Mouse (Mus musculus) adrenal gland, adult 10 weeks (tissue): ENCODE data around the gene Scrn2. TPM values are rescaled to one million over a fixed set of nuclear protein-coding genes. Genes with fewer than 3 reads are reported as not detected.

ENCODE experiments used
- polyA plus RNA-seq: library from polyadenylated mRNA; stranded (reverse); fragments of 350-450 nt; fragmentation: Illumina TruSeq; extraction: RNeasy Lipid Tissue Mini Kit (QIAGEN cat#74804); gene quantifications from one replicate; pipeline ENCODE4 v1.2.3, GENCODE M21; 2014; ENCODE audit warnings: low read depth, low replicate concordance

Scrn2 gene
- polyA plus RNA-seq, result not detected

DNA sequence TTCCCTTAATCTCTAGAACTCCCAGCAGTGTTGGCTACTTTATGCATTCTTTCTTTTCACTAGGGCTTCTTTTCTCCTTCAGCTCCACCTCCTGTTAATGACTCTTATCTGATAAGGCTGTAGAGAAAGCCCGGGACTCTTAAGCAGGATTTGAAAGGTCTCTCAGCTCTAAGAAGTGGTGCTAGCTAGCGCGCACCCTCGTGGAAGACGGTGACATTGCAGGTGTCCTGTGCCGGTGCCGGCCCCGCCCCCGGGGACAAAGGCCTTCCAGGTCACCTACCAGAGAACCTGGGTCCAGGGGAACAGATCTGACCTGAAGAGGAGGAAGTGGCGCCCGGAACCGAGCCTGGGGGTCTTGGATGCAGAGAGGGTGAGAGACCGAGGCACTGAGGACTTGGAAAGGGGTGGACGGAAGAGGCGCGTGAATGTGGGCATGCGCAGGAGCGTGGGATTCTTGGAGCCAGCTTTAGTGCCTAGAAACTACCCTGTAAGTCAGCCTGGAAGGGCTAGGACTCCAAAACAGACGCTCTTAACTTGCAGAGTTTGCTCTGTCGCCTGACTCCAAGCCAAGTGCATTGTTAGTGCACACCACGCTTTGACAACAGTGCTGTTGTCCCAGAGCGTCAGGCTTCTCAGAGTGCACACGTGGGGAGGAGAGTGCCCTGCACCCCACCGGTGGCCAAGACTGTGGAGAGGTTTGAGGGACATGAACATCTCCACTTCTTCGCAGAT lies at the start of gene Scrn2:
Gene Scrn2, plus strand, starts transcription at position 253 of the 732 bp plus-strand sequence.

DNA sequence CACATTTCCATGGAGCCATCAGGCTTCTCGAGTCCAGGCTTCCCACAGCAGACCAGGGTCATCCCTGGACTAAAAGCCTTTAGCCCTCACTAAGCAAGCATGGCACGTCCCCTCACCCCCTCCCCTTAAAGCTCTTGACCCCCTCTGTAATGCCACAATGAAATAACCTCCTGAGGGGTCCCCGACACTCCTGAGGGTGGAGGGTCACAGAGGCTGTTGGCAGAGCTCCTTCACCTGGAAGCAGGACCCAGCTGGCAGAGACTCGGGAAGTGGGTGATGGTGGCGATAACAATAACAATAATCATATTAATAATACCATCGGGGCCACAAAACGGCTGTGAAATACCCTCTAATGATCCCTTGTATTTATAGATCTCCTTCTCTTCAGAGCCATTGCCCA lies 46.9 kb upstream of the Scrn2 start, which contains the start of gene Sp2:
Gene Sp2, minus strand, starts transcription at position 101 of the 400 bp plus-strand sequence.

DNA sequence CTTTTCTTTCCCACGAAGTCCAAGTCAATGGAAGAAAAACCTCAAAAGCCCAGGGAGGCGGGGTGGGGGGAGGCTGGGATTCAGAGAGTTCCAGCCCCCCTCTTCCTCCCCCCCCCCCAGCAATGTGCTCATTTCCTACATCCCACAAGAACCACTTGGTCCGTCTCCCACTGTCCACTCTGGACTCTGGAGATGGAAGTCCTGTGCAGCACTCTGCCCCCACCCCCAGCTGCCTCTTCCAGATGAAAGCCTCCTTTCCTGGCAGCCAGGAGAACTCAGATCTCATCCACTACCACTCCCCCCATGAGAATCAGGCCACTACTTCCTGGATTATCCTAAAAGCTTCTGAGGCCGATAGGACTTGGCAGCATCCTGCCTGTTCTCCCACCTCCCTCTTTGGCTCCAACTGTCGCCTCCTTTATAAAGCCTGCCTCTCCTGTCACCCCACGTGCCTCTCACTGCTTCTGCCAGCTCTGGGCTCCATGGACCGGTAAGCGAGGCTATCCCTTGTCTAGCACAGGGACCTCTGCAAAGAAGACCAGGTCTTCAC lies 16.5 kb upstream of the Scrn2 start, which contains the start of gene Sp6:
Gene Sp6, plus strand, starts transcription at position 274 of the 550 bp plus-strand sequence.

DNA sequence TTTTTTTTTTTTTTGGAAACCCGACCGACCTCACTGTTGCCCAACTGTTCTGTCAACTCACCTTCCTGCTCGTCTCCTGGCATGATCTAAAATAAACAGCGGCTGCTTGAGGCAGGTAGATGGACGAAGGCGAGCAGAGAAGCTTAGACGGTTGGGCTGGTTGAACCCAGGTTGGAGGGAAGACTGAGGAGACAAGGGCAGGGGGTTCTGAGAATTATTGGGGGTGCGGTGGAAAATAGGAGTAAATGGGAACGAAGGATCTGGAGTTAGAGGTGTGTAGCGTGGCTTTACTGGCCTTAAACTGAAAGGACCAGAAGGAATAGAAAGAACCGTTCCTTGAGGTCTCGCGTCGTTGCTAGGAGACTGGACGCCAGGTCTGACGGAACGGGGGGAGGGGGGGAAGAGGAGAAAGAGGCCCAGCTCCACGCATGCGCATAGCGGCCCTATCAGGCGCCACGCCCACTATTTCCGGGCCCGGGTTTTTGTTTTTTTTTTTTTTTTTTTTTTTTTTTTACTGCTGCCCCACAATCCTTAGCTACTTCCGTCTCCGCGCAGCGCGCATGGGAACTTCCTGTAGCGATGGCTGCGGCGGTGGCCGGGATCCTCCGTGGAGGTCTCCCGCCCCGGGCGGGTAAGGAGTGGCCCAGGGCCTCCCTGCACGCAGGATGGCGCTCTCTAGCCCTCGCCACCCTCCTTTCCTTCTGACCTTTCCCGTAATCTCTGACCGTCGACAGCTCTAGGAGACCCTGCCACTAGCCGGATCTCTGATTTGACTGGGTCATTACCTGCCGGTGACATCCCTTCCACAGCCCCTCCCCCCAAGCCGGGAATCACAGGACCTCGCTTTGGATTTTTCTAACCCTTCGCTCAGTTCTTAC lies 11.5 kb downstream of the Scrn2 start, which contains the start of the genes Lrrc46 and Mrpl10:
Gene Lrrc46, minus strand, starts transcription at position 386 of the 878 bp plus-strand sequence.
Gene Mrpl10, plus strand, starts transcription at position 539 of the 878 bp plus-strand sequence.

DNA sequence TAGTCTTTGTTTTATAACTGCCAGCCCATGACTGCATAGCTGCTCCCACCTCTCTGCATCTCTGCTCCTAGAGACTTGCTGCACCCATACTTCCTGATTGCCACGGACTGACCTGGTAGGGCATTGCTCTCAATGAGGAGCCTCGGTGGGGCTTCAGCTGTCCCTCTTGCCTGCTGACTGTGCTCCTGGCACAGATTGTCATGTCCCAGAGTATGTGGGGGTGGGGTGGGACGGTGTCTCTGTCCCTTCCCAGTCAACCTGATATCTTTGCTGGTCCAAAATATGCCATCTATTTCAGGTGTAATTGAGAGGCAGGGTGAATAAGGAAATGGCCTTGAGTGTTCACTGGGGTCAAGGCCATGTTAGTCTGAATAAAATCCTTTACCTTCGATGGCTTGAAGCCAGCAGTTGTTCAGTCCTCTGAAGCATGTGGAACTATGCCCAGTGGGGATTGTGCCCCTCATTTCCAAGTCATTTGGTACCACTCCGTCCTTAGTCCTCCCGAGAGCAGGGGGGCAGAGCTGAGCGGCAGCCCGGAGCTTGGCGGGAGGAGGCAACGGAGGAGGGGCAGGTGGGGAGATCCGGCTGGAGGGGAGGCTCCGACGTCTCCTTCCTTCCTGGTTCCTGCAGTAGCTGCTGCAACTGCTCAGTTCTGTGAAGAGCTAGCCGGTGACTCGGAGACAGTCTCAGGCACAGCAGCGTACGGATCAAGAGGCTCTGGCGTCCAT lies 20.6 kb downstream of the Scrn2 start, which contains the start of gene Osbpl7:
Gene Osbpl7, plus strand, starts transcription at position 413 of the 728 bp plus-strand sequence.

Other genes with a start within 250 kb of the Scrn2 start
- gene Cbx1, start 240.8 kb upstream of the Scrn2 start, polyA plus RNA-seq, result 85.1 TPM
- gene Nfe2l1, start 200.0 kb upstream of the Scrn2 start, polyA plus RNA-seq, result 121 TPM
- gene Copz2, start 180.1 kb upstream of the Scrn2 start, polyA plus RNA-seq, result 21.8 TPM
- gene Cdk5rap3, start 113.4 kb upstream of the Scrn2 start, polyA plus RNA-seq, result 16.9 TPM
- not detected for gene Prr15l, start 101.8 kb upstream of the Scrn2 start, polyA plus RNA-seq
- gene Pnpo, start 86.0 kb upstream of the Scrn2 start, polyA plus RNA-seq, result 11.4 TPM
- gene Sp2, start 47.0 kb upstream of the Scrn2 start, polyA plus RNA-seq, result 4.9 TPM
- not detected for gene Sp6, start 16.5 kb upstream of the Scrn2 start, polyA plus RNA-seq
- not detected for gene Lrrc46, start 11.5 kb downstream of the Scrn2 start, polyA plus RNA-seq
- gene Mrpl10, start 11.6 kb downstream of the Scrn2 start, polyA plus RNA-seq, result 28.6 TPM
- gene Osbpl7, start 20.7 kb downstream of the Scrn2 start, polyA plus RNA-seq, result not detected
- gene Tbx21, start 85.4 kb downstream of the Scrn2 start, polyA plus RNA-seq, result not detected
- gene Tbkbp1, start 121.6 kb downstream of the Scrn2 start, polyA plus RNA-seq, result 0.41 TPM
- gene Kpnb1, start 157.9 kb downstream of the Scrn2 start, polyA plus RNA-seq, result 141 TPM